Mouse (Mus musculus): Measurements from ENCODE around the gene Slc25a33. TPM values are rescaled to one million over a fixed set of nuclear protein-coding genes. Genes with fewer than 3 reads are reported as not detected.
"Not testable (repeated sequence)": the region's sequence is repeated elsewhere in the genome, so short reads cannot be mapped to it uniquely, and the experiment has no call there.

The Slc25a33 gene
- polyA plus RNA-seq, 1 experiment from 2014 or later, result 5.9 TPM

DNA sequence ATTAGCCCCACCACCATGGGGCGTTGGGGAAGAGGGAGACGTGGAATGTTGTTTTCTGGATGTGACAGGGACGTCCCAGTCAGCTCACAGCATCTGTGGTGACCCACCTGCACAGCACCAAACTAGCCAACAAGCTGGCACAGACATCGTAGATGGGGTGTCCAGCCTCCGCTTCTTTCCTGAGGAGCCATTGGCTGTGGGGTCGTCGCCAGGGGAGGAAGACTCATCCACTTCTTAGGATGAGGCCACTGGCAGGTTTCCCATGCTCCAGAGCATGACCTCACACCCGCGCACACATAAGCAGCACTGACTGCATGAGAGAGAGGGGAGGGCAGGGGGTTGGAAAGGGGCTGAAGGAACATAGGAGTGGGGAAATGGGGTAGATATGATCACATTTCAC, 5.9 kb upstream of the Slc25a33 start:
- Histone ChIP-seq H3K27me3 (replicated peaks) (peaks cover 4% of the 10 kb centered on the region; the same call in 1 of the 2 replicates), H3K9me3 (no peaks in the 10 kb centered on the region), H3K36me3 (no peaks in the 10 kb centered on the region), H3K4me1 (peaks cover 21% of the 10 kb centered on the region), H3K4me2 (no peak overlapping the region), H3K4me3 (no peak overlapping the region), H3K9ac (no peak overlapping the region), H3K27ac (replicated peaks) (no peak overlapping the region)
- ATAC-seq (ENCODE audit: extremely low read depth, insufficient number of reproducible peaks, low FRiP score, low TSS enrichment), result no peak
- WGBS, result 64% methylated on average over 9 of the region's 9 CpGs

DNA sequence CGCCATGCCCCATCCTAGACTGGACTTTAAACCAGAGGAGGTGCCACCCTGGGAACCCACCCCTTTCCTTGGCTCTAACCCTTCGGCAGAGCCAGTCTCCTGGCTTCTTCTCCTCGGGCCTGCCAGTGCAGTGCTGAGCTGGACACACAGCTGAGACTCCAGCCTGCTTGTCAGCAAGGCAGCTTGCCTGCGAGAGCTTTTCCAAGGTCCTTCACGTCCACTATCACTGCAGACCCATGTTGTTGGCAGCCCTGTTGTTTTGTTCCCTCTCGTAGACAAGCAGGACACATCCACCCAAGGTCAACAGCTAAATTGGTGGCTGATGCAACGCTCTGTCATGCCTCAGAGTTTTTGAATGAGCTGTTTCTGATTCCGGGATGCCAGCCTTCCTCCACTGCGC, 3.0 kb upstream of the Slc25a33 start:
- ATAC-seq (ENCODE audit: extremely low read depth, insufficient number of reproducible peaks, low FRiP score, low TSS enrichment), result no peak
- Histone ChIP-seq H3K27ac (replicated peaks) (no peak overlapping the region; the same call in 1 of the 2 replicates), H3K4me1 (peaks cover 36% of the 10 kb centered on the region), H3K9ac (peak overlapping the region; percentile 30), H3K36me3 (no peaks in the 10 kb centered on the region), H3K4me3 (no peak overlapping the region), H3K27me3 (replicated peaks) (peaks cover 6% of the 10 kb centered on the region; the same call in 1 of the 2 replicates), H3K4me2 (no peak overlapping the region), H3K9me3 (no peaks in the 10 kb centered on the region)
- 56% methylated on average over 9 of the region's 9 CpGs for WGBS

- H3K27ac ChIP-seq (replicated peaks), result no peak overlapping the region
- no peak for ATAC-seq (ENCODE audit: extremely low read depth, insufficient number of reproducible peaks, low FRiP score, low TSS enrichment)
- WGBS, result 39% methylated on average over 8 of the region's 8 CpGs
Measured at GRCm38 (mm10) chr4:149775760-149776362, 1.8 kb upstream of the Slc25a33 start.

GRCm38 (mm10) chr4:149775330-149775729, 1.3 kb upstream of the Slc25a33 start:
- no peaks in the 10 kb centered on the region for H3K36me3 ChIP-seq
- peaks cover 6% of the 10 kb centered on the region; the same call in 1 of the 2 replicates for H3K27me3 ChIP-seq (replicated peaks)
- ATAC-seq (ENCODE audit: extremely low read depth, insufficient number of reproducible peaks, low FRiP score, low TSS enrichment), result no peak
- no peak overlapping the region for H3K27ac ChIP-seq (replicated peaks)
- no peak overlapping the region for H3K4me3 ChIP-seq
- H3K9ac ChIP-seq, result no peak overlapping the region
- H3K9me3 ChIP-seq, result no peaks in the 10 kb centered on the region
- H3K4me2 ChIP-seq, result no peak overlapping the region
- 67% methylated on average over 7 of the region's 7 CpGs for WGBS
- H3K4me1 ChIP-seq, result peaks cover 31% of the 10 kb centered on the region

More at GRCm38 (mm10) chr4:149775760-149776362, 1.8 kb upstream of the Slc25a33 start:
- Histone ChIP-seq H3K4me3 (no peak overlapping the region), H3K9ac (0 out of 2 replicates have a peak overlapping the region, but pooled peaks have one; percentile 5), H3K4me2 (no peak overlapping the region), H3K9me3 (no peaks in the 10 kb centered on the region), H3K36me3 (no peaks in the 10 kb centered on the region), H3K27me3 (replicated peaks) (peaks cover 6% of the 10 kb centered on the region; the same call in 1 of the 2 replicates), H3K4me1 (peaks cover 36% of the 10 kb centered on the region)

DNA sequence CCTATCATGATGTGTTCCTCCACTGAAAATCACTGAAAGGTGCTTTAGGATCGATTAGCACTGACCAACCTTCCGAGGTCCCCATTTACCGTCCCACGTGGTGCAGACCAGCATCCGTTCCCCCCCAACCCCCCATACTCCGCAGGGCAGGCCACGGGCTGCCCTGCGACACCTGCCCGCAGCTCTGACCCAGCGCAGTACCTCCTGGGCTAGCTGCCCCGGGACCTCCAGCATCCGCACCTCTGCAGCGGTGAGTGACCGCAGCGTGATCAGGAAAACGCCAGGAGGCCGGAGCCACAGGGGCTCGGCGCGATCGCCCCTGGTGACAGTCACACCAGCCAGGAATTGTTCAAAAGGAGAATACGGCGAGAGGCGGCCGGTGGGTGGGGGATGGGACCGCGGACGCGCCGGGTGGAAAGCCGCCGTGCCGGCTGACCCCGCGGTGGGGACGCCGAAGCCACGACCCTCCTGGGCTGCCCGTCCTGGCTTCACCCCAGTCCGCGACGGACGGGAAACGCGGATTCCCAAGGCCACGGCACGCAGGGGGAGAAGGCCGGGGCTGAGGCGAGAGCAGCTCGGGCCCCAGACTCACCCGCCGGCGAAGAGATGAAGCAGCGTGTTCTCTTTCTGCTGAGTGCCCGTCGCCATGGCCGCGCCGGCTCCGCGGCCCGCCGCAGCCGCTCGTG, 526 bp downstream of the Slc25a33 start:
- peak overlapping the region; percentile 100 for H3K4me2 ChIP-seq
- H3K27me3 ChIP-seq (replicated peaks), result peaks cover 6% of the 10 kb centered on the region; the same call in 1 of the 2 replicates
- H3K36me3 ChIP-seq, result no peaks in the 10 kb centered on the region
- H3K27ac ChIP-seq (replicated peaks), result peak overlapping the region; percentile 63
- no peaks in the 10 kb centered on the region for H3K9me3 ChIP-seq
- H3K4me1 ChIP-seq, result peaks cover 29% of the 10 kb centered on the region
- H3K4me3 ChIP-seq, result peak overlapping the region; percentile 82
- under 1% methylated on average over 65 of the region's 65 CpGs for WGBS
- peak overlapping the region; percentile 89 for H3K9ac ChIP-seq
- ATAC-seq (ENCODE audit: extremely low read depth, insufficient number of reproducible peaks, low FRiP score, low TSS enrichment), result 0 out of 2 replicates have a peak, but pooled peaks have one; percentile 29

DNA sequence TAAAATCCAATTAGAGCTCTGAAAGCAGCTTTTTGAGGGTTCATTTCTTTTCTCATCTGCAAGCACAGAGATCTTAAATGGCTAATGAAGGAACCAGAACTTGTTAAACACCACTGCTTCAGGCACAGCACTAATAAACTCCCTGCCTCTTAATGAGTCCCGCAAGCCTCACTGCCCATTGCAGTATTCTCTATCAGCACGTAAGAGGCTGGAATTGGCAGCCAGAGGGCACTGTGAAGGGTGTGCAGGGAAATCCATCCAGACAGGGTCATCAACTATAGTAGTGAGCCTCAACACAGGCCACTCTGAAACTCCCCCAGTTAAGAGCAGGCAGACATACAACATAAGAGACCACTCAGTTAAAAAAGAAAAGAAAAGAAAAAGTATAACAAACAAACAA, 1.7 kb downstream of the Slc25a33 start:
- Histone ChIP-seq H3K4me3 (no peak overlapping the region), H3K9me3 (no peaks in the 10 kb centered on the region), H3K4me2 (peak overlapping the region; percentile 100; the same call in 1 of the 2 replicates), H3K9ac (peak overlapping the region; percentile 11; the same call in 1 of the 2 replicates), H3K27ac (replicated peaks) (no peak overlapping the region), H3K4me1 (peaks cover 25% of the 10 kb centered on the region), H3K36me3 (no peaks in the 10 kb centered on the region), H3K27me3 (replicated peaks) (0 out of 2 replicates have a peak, but pooled peaks cover 2% of the 10 kb centered on the region)
- 38% methylated on average over 2 of the region's 2 CpGs for WGBS
- no peak for ATAC-seq (ENCODE audit: extremely low read depth, insufficient number of reproducible peaks, low FRiP score, low TSS enrichment)

DNA sequence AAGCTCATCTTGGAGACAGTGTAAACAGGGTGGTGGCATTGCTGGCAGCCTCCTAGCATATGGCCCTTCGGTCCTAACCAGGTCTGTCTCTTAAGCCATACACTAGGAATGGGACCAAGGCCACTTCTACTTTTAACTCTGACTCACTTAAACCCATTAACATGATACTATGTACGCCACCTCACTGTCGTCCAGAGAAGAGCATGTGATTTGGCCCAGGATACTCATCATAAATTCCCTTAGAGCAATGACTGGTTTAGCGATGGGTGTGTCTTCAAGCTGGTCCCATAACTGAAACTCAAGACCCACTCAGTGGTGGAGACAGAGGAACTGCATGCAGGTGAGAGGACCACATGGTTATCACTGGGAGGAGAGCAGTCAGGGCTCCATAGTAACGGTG, 8.9 kb downstream of the Slc25a33 start:
- no peaks in the 10 kb centered on the region for H3K9me3 ChIP-seq
- H3K36me3 ChIP-seq, result peaks cover 4% of the 10 kb centered on the region; the same call in 1 of the 2 replicates
- no peak overlapping the region for H3K4me3 ChIP-seq
- 89% methylated on average over 5 of the region's 5 CpGs for WGBS
- no peaks in the 10 kb centered on the region for H3K27me3 ChIP-seq (replicated peaks)
- H3K4me2 ChIP-seq, result no peak overlapping the region
- H3K9ac ChIP-seq, result no peak overlapping the region
- H3K4me1 ChIP-seq, result no peaks in the 10 kb centered on the region
- no peak overlapping the region for H3K27ac ChIP-seq (replicated peaks)
- ATAC-seq (ENCODE audit: extremely low read depth, insufficient number of reproducible peaks, low FRiP score, low TSS enrichment), result no peak

DNA sequence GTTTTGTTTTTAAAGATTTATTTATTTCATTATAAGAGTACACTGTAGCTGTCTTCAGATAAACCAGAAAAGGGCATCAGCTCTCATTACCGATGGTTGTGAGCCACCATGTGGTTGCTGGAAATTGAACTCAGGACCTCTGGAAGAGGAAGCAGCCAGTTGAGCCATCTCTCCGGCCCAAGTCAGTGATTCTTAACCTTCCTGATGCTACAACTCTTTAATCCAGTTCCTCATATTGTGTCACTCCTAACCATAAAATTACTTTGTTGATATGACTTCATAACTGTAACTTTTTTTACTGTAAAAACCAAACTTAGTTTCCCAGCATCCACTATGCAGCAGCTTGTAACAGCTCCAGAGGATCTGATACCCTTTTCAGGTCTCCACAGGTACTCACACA, 10.7 kb downstream of the Slc25a33 start:
- Histone ChIP-seq H3K27ac (replicated peaks) (no peak overlapping the region), H3K36me3 (peaks cover 4% of the 10 kb centered on the region; the same call in 1 of the 2 replicates), H3K27me3 (replicated peaks) (no peaks in the 10 kb centered on the region), H3K9ac (no peak overlapping the region), H3K4me1 (no peaks in the 10 kb centered on the region), H3K4me3 (no peak overlapping the region), H3K4me2 (no peak overlapping the region), H3K9me3 (no peaks in the 10 kb centered on the region)
- WGBS, result 86% methylated on average over 2 of the region's 2 CpGs
- no peak for ATAC-seq (ENCODE audit: extremely low read depth, insufficient number of reproducible peaks, low FRiP score, low TSS enrichment)

- H3K4me1 ChIP-seq, result no peaks in the 10 kb centered on the region
- H3K4me3 ChIP-seq, result no peak overlapping the region
- H3K9me3 ChIP-seq, result no peaks in the 10 kb centered on the region
- WGBS, result 69% methylated on average over 5 of the region's 5 CpGs
- H3K4me2 ChIP-seq, result no peak overlapping the region
- H3K9ac ChIP-seq, result no peak overlapping the region
- ATAC-seq (ENCODE audit: extremely low read depth, insufficient number of reproducible peaks, low FRiP score, low TSS enrichment), result no peak
- H3K36me3 ChIP-seq, result peaks cover 10% of the 10 kb centered on the region
- no peaks in the 10 kb centered on the region for H3K27me3 ChIP-seq (replicated peaks)
- H3K27ac ChIP-seq (replicated peaks), result no peak overlapping the region
Measured at GRCm38 (mm10) chr4:149759517-149759916, 14.6 kb downstream of the Slc25a33 start.

DNA sequence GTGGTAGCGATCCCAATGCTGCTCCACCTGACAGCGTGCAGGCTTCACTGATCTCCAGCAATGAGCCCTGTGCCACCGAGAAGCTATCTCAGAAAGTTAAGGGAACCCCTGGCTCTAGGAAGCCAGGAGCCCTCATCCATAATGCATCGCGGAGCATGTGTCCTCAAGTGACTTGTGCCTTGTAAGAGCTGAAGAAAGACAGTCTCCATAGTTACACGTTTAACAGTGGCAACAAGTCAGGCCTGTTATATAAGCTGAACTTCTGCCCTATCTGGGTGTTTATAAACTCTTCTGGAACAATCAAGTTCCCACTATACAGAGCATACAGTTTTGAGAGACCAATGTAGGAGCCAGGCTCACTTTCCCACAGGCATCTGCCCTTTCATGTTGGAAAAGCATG, 15.7 kb downstream of the Slc25a33 start:
- H3K4me2 ChIP-seq, result no peak overlapping the region
- no peak overlapping the region for H3K4me3 ChIP-seq
- no peaks in the 10 kb centered on the region for H3K4me1 ChIP-seq
- peaks cover 10% of the 10 kb centered on the region for H3K36me3 ChIP-seq
- ATAC-seq (ENCODE audit: extremely low read depth, insufficient number of reproducible peaks, low FRiP score, low TSS enrichment), result no peak
- WGBS, result 77% methylated on average over 6 of the region's 6 CpGs
- no peak overlapping the region for H3K27ac ChIP-seq (replicated peaks)
- H3K9ac ChIP-seq, result no peak overlapping the region
- no peaks in the 10 kb centered on the region for H3K27me3 ChIP-seq (replicated peaks)
- no peaks in the 10 kb centered on the region for H3K9me3 ChIP-seq

DNA sequence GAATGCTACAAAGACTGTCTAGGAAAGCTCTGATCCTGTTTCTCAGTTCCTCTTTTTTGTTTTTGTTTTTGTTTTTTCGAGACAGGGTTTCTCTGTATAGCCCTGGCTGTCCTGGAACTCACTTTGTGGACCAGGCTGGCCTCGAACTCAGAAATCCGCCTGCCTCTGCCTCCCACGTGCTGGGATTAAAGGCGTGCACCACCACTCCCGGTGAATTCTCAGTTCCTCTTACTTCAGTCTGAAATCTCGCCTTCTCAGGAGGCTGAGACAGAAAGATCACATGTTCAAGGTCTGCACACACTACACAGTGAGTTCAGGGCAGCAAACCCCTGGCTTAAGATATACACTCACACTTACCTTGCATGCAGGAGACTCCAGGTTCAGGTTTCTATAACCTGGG, 17.5 kb downstream of the Slc25a33 start:
- not testable (repeated sequence) for H3K9me3 ChIP-seq; H3K4me1 ChIP-seq; H3K9ac ChIP-seq; H3K4me3 ChIP-seq; H3K4me2 ChIP-seq; H3K27ac ChIP-seq (replicated peaks); H3K27me3 ChIP-seq (replicated peaks); ATAC-seq (ENCODE audit: extremely low read depth, insufficient number of reproducible peaks, low FRiP score, low TSS enrichment)
- WGBS, result 81% methylated on average over 7 of the region's 7 CpGs
- H3K36me3 ChIP-seq, result peaks cover 10% of the 10 kb centered on the region
